Mouse (Mus musculus) ES-E14 (cell line): ENCODE data around the gene Slc9a9.

Experiments
- HCFC1 ChIP-seq: IDR thresholded peaks from 2 replicates; pipeline ENCODE4 v1.6.1; 2012; ENCODE audit warnings: low read length, inconsistent platforms, borderline replicate concordance; ENCODE audit not compliant: insufficient read depth
- MAFK ChIP-seq: IDR thresholded peaks from 2 replicates; pipeline ENCODE4 v1.6.1; 2014; ENCODE audit warnings: mild to moderate bottlenecking, low read depth, low read length, inconsistent platforms; ENCODE audit not compliant: insufficient read depth
- ZNF384 ChIP-seq: IDR thresholded peaks from 2 replicates; pipeline ENCODE4 v1.6.1; 2012; ENCODE audit warnings: low read depth, low read length, inconsistent platforms

DNA sequence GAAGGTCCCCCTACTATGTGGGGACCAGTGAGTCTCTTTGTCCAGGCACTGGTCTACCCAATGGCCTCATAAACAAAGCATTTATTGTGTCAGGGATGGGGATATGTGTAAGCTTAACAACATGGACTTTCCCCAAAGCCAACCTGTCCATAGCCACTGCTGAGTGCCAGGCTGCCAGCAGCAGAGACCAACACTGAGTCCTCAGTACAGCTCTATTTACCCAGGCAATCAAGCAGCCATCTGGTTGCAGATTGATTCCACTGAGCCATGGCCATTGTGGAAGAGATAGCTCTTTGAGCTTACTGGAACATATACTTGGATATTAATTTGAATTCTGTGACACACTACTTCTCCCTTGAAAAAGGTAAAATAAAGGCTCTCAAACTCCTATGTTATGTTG, 570.2 kb downstream of the Slc9a9 start:
- TF ChIP-seq ZNF384 (no peak), HCFC1 (no peak), MAFK (no peak)
